Mouse (Mus musculus): ENCODE results near the gene Sorbs1.

The Sorbs1 gene

DNA sequence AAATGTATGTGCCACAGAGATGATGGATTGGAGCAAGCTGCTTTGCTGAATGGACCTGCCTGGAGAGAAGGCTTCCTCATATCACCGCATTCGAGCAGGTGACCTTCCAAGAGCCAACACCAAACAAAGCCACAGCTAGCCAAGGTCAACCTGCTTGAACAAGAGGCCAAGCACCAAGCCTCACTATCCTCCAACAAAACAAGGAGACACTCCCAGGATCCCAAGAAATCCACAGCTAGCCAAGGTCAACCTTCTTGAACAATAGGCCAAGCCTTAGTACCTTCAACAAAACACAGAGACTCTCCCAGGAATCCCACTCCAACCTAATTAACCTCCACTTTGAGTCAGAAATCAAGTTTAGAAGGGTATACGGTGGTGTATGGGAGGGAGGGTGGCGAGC, 59.5 kb downstream of the Sorbs1 start:
- peak overlapping the region; percentile 20; the same call in 1 of the 2 replicates for H3K4me3 ChIP-seq (replicated peaks; ENCODE audit: low read length)
- peaks cover 28% of the 10 kb centered on the region for H3K4me1 ChIP-seq (replicated peaks; ENCODE audit: low read depth, low read length)
- TF ChIP-seq NANOG (IDR thresholded peaks at IDR 0.05; ENCODE audit: borderline replicate concordance, low read length) (no peak), POU5F1 (IDR thresholded peaks at IDR 0.05; ENCODE audit: borderline replicate concordance, low read length) (no peak), CTCF (conservative IDR thresholded peaks at IDR 0.05; ENCODE audit: low read length) (no peak)
- no peaks in the 10 kb centered on the region for H3K27me3 ChIP-seq (ENCODE audit: insufficient read depth, low read length)
- H3K36me3 ChIP-seq (ENCODE audit: insufficient read depth, low read length), result no peaks in the 10 kb centered on the region
- H3K9me3 ChIP-seq (ENCODE audit: low read length), result no peaks in the 10 kb centered on the region

DNA sequence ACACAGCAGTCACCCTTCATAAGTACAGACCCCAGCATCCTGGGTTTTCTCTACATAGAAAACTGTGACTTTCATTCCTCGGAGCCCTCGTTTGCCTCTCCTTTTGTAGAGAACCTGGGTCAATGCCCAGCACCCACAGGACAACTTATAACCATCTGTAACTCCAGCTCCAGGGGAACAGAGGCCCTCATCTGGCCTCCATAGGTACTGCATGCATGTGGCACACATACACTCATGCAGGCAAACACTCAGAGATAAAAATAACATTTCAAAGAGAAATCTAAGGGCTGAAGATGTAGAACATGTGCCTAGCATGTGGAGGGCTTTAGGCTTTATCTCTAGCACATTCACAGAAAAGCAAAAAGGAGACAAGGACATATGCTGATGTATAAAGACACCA, 61.4 kb downstream of the Sorbs1 start:
- no peak overlapping the region for H3K4me3 ChIP-seq (replicated peaks; ENCODE audit: low read length)
- H3K9me3 ChIP-seq (ENCODE audit: low read length), result no peaks in the 10 kb centered on the region
- no peaks in the 10 kb centered on the region for H3K36me3 ChIP-seq (ENCODE audit: insufficient read depth, low read length)
- TF ChIP-seq CTCF (conservative IDR thresholded peaks at IDR 0.05; ENCODE audit: low read length) (peak; percentile 70), POU5F1 (IDR thresholded peaks at IDR 0.05; ENCODE audit: borderline replicate concordance, low read length) (no peak)
- H3K27me3 ChIP-seq (ENCODE audit: insufficient read depth, low read length), result no peaks in the 10 kb centered on the region
- peaks cover 28% of the 10 kb centered on the region for H3K4me1 ChIP-seq (replicated peaks; ENCODE audit: low read depth, low read length)

DNA sequence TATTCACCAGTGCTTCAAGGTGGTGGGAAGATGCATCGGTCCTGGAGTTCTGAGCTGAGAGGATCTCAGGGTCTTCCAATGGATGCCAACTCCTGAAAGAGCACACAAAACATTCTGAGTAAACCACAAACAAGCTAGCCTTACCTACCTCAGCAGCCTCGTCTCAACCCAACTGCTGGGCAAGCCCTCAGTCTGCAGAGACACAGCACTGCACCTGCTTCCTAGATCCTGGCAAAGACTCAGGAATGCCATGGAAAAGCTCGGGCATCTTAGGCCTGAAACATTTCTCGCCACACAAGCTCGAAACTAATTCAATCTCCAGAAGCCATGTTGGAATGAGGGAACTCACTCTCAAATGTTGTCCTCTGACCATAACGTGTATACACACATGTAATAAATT, 62.3 kb downstream of the Sorbs1 start:
- Histone ChIP-seq H3K4me1 (replicated peaks; ENCODE audit: low read depth, low read length) (peaks cover 28% of the 10 kb centered on the region), H3K27me3 (ENCODE audit: insufficient read depth, low read length) (no peaks in the 10 kb centered on the region), H3K36me3 (ENCODE audit: insufficient read depth, low read length) (no peaks in the 10 kb centered on the region), H3K4me3 (replicated peaks; ENCODE audit: low read length) (no peak overlapping the region), H3K9me3 (ENCODE audit: low read length) (no peaks in the 10 kb centered on the region)
- TF ChIP-seq POU5F1 (IDR thresholded peaks at IDR 0.05; ENCODE audit: borderline replicate concordance, low read length), result no peak
- TF ChIP-seq CTCF (conservative IDR thresholded peaks at IDR 0.05; ENCODE audit: low read length), result no peak
- TF ChIP-seq NANOG (IDR thresholded peaks at IDR 0.05; ENCODE audit: borderline replicate concordance, low read length), result no peak

DNA sequence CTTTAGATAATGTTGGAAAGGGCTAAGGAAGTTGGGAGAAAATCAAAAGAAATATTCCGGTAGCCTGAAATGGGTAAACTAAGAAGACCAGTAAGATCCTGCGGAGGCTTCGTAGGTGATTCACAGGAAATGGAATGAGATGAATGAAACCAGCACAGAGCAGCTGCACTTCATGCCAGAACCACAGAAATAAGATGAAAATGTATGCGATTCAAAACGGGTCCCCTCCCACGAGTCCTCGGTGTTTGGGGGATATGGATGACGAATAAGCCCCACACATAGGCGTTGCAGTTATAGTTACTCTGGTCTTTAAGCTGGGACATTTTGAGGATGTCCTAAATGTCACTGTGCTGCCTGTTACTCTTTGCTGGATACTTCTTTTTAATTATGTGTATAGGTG, 67.1 kb downstream of the Sorbs1 start:
- Histone ChIP-seq H3K4me1 (replicated peaks; ENCODE audit: low read depth, low read length) (no peaks in the 10 kb centered on the region), H3K9me3 (ENCODE audit: low read length) (no peaks in the 10 kb centered on the region), H3K27me3 (ENCODE audit: insufficient read depth, low read length) (no peaks in the 10 kb centered on the region), H3K36me3 (ENCODE audit: insufficient read depth, low read length) (0 out of 2 replicates have a peak, but pooled peaks cover 5% of the 10 kb centered on the region), H3K4me3 (replicated peaks; ENCODE audit: low read length) (no peak overlapping the region)
- TF ChIP-seq CTCF (conservative IDR thresholded peaks at IDR 0.05; ENCODE audit: low read length), result no peak
- no peak for TF ChIP-seq NANOG (IDR thresholded peaks at IDR 0.05; ENCODE audit: borderline replicate concordance, low read length)
- TF ChIP-seq POU5F1 (IDR thresholded peaks at IDR 0.05; ENCODE audit: borderline replicate concordance, low read length), result no peak

DNA sequence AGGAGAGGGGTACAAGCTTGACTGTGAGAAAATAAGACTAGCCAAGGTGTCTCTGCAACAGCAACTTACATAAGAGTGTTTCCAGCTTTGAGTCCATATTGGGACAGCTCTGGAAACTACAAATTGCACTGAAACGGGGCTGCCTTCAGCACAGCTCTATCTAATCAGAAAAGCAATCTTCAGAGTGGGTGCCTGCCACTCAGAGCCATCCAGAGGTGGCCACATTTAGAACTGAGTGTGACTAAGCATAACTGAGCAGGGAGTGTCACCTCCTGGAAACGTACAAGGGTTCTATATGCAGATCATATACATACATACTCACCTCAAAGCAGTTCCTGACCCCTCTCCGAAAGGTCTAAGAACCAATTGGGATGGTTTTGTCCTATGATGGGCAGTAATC, 71.2 kb downstream of the Sorbs1 start:
- Histone ChIP-seq H3K4me3 (replicated peaks; ENCODE audit: low read length) (no peak overlapping the region), H3K27me3 (ENCODE audit: insufficient read depth, low read length) (no peaks in the 10 kb centered on the region), H3K4me1 (replicated peaks; ENCODE audit: low read depth, low read length) (no peaks in the 10 kb centered on the region; the same call in none of the 2 replicates), H3K9me3 (ENCODE audit: low read length) (no peaks in the 10 kb centered on the region), H3K36me3 (ENCODE audit: insufficient read depth, low read length) (0 out of 2 replicates have a peak, but pooled peaks cover 5% of the 10 kb centered on the region)
- TF ChIP-seq NANOG (IDR thresholded peaks at IDR 0.05; ENCODE audit: borderline replicate concordance, low read length), result no peak
- TF ChIP-seq POU5F1 (IDR thresholded peaks at IDR 0.05; ENCODE audit: borderline replicate concordance, low read length), result no peak
- no peak for TF ChIP-seq CTCF (conservative IDR thresholded peaks at IDR 0.05; ENCODE audit: low read length)

DNA sequence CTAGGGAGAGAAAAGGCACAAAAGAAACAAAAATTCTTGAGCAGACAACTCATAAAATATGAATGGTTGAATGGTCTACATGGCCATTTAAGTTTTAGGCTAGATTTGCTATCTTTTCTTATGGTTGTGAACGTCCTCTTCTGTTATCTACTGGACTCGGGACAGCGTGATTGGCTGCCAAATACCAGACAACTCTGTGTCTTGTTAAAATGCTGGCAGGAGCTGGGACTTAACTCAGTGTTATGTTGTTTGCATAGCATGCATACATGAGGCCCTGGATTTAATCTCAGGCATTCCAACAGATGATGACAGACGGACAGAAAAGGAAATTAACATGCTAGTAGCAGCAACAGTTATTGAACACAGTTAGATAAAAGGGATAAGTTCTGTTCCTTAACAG, 72.6 kb downstream of the Sorbs1 start:
- 0 out of 2 replicates have a peak, but pooled peaks cover 5% of the 10 kb centered on the region for H3K36me3 ChIP-seq (ENCODE audit: insufficient read depth, low read length)
- no peak for TF ChIP-seq NANOG (IDR thresholded peaks at IDR 0.05; ENCODE audit: borderline replicate concordance, low read length)
- H3K4me1 ChIP-seq (replicated peaks; ENCODE audit: low read depth, low read length), result no peaks in the 10 kb centered on the region; the same call in none of the 2 replicates
- no peaks in the 10 kb centered on the region for H3K27me3 ChIP-seq (ENCODE audit: insufficient read depth, low read length)
- no peak overlapping the region for H3K4me3 ChIP-seq (replicated peaks; ENCODE audit: low read length)
- no peaks in the 10 kb centered on the region for H3K9me3 ChIP-seq (ENCODE audit: low read length)

DNA sequence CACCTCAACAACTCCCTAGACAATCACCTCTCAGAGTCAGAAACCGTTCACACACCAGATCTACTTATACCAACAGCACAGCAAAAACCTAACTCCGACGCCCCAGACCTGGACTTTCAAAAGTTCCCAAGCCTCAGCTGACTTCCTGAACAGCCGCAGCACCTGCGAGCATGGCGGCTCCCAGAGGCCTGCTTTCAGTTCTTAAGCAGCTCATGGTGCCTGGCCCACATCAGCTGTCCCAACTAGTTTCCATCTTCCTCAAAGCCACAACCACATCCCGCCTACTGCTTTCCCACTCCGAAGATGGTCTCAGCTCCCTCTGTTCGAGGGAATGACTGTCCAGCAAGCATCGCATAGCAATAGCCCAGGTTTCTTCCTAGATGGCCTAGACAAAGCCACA, 74.7 kb downstream of the Sorbs1 start:
- TF ChIP-seq POU5F1 (IDR thresholded peaks at IDR 0.05; ENCODE audit: borderline replicate concordance, low read length), result no peak
- TF ChIP-seq CTCF (conservative IDR thresholded peaks at IDR 0.05; ENCODE audit: low read length), result no peak
- no peak for TF ChIP-seq NANOG (IDR thresholded peaks at IDR 0.05; ENCODE audit: borderline replicate concordance, low read length)
- no peaks in the 10 kb centered on the region for H3K27me3 ChIP-seq (ENCODE audit: insufficient read depth, low read length)
- peaks cover 12% of the 10 kb centered on the region for H3K4me1 ChIP-seq (replicated peaks; ENCODE audit: low read depth, low read length)
- no peak overlapping the region for H3K4me3 ChIP-seq (replicated peaks; ENCODE audit: low read length)
- H3K9me3 ChIP-seq (ENCODE audit: low read length), result no peaks in the 10 kb centered on the region
- H3K36me3 ChIP-seq (ENCODE audit: insufficient read depth, low read length), result 0 out of 2 replicates have a peak, but pooled peaks cover 5% of the 10 kb centered on the region

DNA sequence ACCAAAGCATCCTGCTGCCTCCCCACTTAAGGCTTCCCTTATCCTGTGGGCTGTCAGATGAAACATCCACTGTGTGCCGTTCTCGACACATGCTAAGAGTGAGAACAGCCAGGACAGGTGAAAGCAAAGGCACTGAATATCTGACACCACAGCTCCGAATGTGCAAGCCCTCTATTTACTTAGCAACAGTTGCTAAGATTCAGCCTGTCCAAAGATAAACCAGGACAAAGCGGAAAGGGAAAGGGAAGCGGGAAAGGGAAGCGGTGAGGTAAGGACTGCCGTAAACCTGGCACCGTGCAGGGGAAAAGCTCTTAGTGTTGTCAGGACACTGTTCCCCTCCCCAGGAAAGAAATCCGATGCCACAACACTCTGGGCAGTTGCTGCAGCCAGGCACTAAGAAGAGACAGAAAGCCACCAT, 75.9 kb downstream of the Sorbs1 start:
- H3K36me3 ChIP-seq (ENCODE audit: insufficient read depth, low read length), result 0 out of 2 replicates have a peak, but pooled peaks cover 3% of the 10 kb centered on the region
- no peak overlapping the region for H3K4me3 ChIP-seq (replicated peaks; ENCODE audit: low read length)
- no peaks in the 10 kb centered on the region for H3K27me3 ChIP-seq (ENCODE audit: insufficient read depth, low read length)
- TF ChIP-seq POU5F1 (IDR thresholded peaks at IDR 0.05; ENCODE audit: borderline replicate concordance, low read length) (no peak), NANOG (IDR thresholded peaks at IDR 0.05; ENCODE audit: borderline replicate concordance, low read length) (no peak), CTCF (conservative IDR thresholded peaks at IDR 0.05; ENCODE audit: low read length) (no peak)
- peaks cover 15% of the 10 kb centered on the region for H3K4me1 ChIP-seq (replicated peaks; ENCODE audit: low read depth, low read length)
- no peaks in the 10 kb centered on the region for H3K9me3 ChIP-seq (ENCODE audit: low read length)

DNA sequence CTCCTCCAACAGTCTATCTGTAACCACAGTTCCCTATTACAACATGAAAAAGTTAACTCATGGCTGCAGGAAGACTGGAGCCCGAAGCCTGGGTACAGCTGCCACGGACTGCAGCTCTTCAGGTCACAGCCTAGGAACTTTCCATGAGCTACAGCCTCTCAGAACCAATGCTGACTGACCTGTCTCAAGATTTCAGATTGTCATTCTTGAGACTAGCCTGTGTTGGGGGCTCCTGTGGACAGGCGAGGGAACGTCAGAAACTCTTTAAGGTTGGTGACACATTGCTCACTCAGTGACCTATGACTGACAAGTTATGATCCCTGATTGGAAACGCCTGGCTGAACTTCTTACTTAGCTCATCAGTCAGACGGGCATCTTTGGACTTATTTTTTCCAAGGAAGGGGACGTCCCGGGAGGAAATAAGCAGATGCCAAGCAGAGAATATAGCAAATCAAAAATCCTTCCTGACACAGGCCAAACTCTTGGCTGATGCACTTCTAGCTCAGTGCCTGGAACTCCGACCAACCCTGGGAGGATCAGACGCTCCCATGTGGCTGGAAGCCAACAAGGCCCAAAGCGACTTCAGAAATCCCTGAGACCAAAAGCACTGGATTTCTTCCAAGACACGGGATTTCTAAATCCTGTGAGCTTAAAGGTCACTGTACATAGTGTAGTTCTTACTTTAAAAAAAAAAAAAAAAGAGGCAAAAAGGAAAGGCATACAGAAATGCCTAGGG, 76.9 kb downstream of the Sorbs1 start:
- Histone ChIP-seq H3K9me3 (ENCODE audit: low read length) (no peaks in the 10 kb centered on the region), H3K4me3 (replicated peaks; ENCODE audit: low read length) (no peak overlapping the region), H3K36me3 (ENCODE audit: insufficient read depth, low read length) (no peaks in the 10 kb centered on the region), H3K4me1 (replicated peaks; ENCODE audit: low read depth, low read length) (peaks cover 15% of the 10 kb centered on the region), H3K27me3 (ENCODE audit: insufficient read depth, low read length) (no peaks in the 10 kb centered on the region)
- TF ChIP-seq POU5F1 (IDR thresholded peaks at IDR 0.05; ENCODE audit: borderline replicate concordance, low read length) (no peak), CTCF (conservative IDR thresholded peaks at IDR 0.05; ENCODE audit: low read length) (no peak), NANOG (IDR thresholded peaks at IDR 0.05; ENCODE audit: borderline replicate concordance, low read length) (no peak)

Data from E14TG2a.4 (cell line).